Mouse (Mus musculus): ENCODE results near the gene Usp18. TPM values are rescaled to one million over a fixed set of nuclear protein-coding genes. Genes with fewer than 3 reads are reported as not detected.

Usp18 gene
- polyA plus RNA-seq, 1 experiment from 2014 or later: 1.7 TPM

DNA sequence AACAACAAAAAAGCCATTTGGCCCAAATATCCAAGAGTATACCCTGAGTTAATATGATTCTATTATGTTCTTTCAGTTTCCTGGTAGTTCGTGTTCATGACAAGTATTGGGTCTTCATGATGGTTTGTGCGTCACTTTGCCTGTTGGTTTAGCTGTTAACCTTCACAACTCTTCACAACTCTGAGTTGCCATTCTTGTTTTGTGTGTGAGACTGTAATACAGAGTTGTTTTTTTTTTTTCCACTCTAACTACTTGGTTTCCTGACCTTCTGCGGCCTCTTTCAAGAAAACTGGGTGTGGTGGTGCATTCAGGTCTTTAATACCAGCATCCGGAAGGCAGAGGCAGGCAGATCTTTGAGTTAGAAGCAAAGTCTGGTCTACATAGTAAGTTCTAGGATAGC, 7.5 kb upstream of the Usp18 start:
- no peak overlapping the region for H3K4me3 ChIP-seq (ENCODE audit: low read length)
- H3K36me3 ChIP-seq (ENCODE audit: control insufficient read depth, insufficient read depth, low read length): no peaks in the 10 kb centered on the region
- no peaks in the 10 kb centered on the region for H3K4me1 ChIP-seq (ENCODE audit: control insufficient read depth, insufficient read depth, low read depth, low read length)
- H3K4me2 ChIP-seq (ENCODE audit: low read length): no peak overlapping the region
- 91% methylated on average over 4 of the region's 4 CpGs for WGBS
- no peaks in the 10 kb centered on the region for H3K9me3 ChIP-seq (ENCODE audit: control insufficient read depth, low read length)
- no peak overlapping the region for H3K9ac ChIP-seq (ENCODE audit: low read depth, low read length)
- no peak overlapping the region for H3K27ac ChIP-seq (ENCODE audit: low read depth, low read length)
- no peak for ATAC-seq
- no peaks in the 10 kb centered on the region for H3K27me3 ChIP-seq (replicated peaks; ENCODE audit: control insufficient read depth, insufficient read depth, low read length)

DNA sequence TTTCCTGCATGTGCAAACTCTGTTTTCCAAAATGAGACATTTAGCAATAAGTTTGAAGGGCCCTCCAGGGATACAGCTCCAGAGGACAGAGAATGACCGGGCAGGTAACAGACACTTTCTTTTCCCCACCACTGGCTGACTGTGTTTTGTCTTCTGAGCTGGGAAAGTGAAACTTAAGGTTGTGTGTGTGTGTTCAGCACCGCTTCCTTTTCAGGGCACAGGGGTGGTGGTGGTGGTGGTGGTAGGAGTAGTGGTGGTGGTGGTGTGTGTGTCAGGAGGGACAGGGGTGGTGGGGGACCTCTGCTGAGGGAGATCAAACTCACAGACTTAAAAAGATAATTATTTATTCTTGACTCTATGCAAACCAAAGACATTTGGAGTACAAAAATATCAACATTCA, 3.9 kb upstream of the Usp18 start:
- Histone ChIP-seq H3K4me2 (ENCODE audit: low read length) (no peak overlapping the region), H3K27ac (ENCODE audit: low read depth, low read length) (no peak overlapping the region), H3K4me1 (ENCODE audit: control insufficient read depth, insufficient read depth, low read depth, low read length) (no peaks in the 10 kb centered on the region), H3K4me3 (ENCODE audit: low read length) (no peak overlapping the region), H3K9ac (ENCODE audit: low read depth, low read length) (no peak overlapping the region), H3K36me3 (ENCODE audit: control insufficient read depth, insufficient read depth, low read length) (no peaks in the 10 kb centered on the region), H3K9me3 (ENCODE audit: control insufficient read depth, low read length) (no peaks in the 10 kb centered on the region), H3K27me3 (replicated peaks; ENCODE audit: control insufficient read depth, insufficient read depth, low read length) (no peaks in the 10 kb centered on the region)
- no peak for ATAC-seq
- WGBS: 85% methylated on average over 2 of the region's 2 CpGs

DNA sequence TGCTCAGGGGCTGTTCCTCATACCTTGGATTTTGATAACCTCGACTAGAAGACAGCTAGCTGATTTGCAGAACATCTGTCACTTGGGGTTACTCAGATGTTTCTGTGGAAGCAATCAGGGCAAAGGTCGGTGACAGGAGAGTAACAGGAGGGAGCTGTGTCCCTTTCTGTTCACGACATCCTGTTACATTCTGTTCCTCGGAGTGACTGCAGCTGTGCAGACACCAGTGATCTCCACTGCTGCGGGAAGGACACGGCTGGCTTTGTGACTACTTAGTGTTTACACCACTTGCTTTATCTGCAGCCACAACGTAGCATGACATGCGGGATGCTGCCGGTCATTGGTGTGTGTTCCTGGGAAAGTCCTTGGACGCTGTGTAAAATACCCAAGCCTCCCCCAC, 2.5 kb upstream of the Usp18 start:
- WGBS: 62% methylated on average over 10 of the region's 10 CpGs
- ATAC-seq: no peak
- Histone ChIP-seq H3K27me3 (replicated peaks; ENCODE audit: control insufficient read depth, insufficient read depth, low read length) (no peaks in the 10 kb centered on the region), H3K36me3 (ENCODE audit: control insufficient read depth, insufficient read depth, low read length) (no peaks in the 10 kb centered on the region), H3K4me3 (ENCODE audit: low read length) (no peak overlapping the region), H3K9ac (ENCODE audit: low read depth, low read length) (no peak overlapping the region), H3K4me2 (ENCODE audit: low read length) (no peak overlapping the region), H3K9me3 (ENCODE audit: control insufficient read depth, low read length) (no peaks in the 10 kb centered on the region), H3K27ac (ENCODE audit: low read depth, low read length) (no peak overlapping the region), H3K4me1 (ENCODE audit: control insufficient read depth, insufficient read depth, low read depth, low read length) (no peaks in the 10 kb centered on the region)

DNA sequence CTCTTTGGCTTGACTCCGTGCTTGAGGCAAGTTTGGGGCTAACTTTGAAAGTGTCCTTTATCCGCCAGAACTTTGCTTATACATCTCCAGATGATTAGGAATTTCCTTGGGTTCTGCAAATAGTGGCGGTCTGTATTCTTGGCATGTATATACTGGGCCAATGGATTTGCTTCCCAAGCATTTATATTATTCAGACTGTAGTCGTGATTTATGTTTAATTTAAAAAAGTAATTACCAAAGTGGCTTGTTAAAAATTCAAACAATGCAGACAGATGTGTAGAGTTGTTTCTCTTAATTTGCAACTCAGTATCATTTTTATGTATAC, 293 bp downstream of the Usp18 start:
- Histone ChIP-seq H3K4me3 (ENCODE audit: low read length) (peak overlapping the region; percentile 44), H3K4me1 (ENCODE audit: control insufficient read depth, insufficient read depth, low read depth, low read length) (no peaks in the 10 kb centered on the region), H3K27me3 (replicated peaks; ENCODE audit: control insufficient read depth, insufficient read depth, low read length) (no peaks in the 10 kb centered on the region), H3K9ac (ENCODE audit: low read depth, low read length) (peak overlapping the region; percentile 58), H3K27ac (ENCODE audit: low read depth, low read length) (no peak overlapping the region), H3K9me3 (ENCODE audit: control insufficient read depth, low read length) (no peaks in the 10 kb centered on the region), H3K36me3 (ENCODE audit: control insufficient read depth, insufficient read depth, low read length) (no peaks in the 10 kb centered on the region), H3K4me2 (ENCODE audit: low read length) (peak overlapping the region; percentile 82)
- ATAC-seq: peak; percentile 49; the same call in 1 of the 2 replicates
- WGBS: 19% methylated on average over 4 of the region's 4 CpGs

DNA sequence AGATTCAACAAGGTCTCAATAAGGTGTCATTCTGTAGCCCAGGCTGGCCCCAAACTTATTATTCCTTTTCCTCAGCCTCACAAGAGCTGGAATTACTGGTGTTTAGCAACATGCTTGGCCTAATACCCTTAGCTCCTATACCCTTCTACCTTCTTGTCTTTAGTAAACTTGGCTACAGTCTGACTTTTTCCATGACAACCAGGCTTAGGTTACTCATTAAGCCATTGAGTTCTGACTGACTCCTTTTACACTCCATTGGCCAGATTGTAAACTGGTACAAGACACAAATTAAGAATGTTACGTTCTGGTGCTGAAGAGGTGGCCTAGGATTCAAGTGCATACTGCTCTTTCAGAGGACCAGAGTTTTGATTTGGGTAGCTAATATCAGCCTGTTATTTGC, 4.7 kb downstream of the Usp18 start:
- no peak overlapping the region for H3K4me2 ChIP-seq (ENCODE audit: low read length)
- H3K9ac ChIP-seq (ENCODE audit: low read depth, low read length): no peak overlapping the region
- no peaks in the 10 kb centered on the region for H3K27me3 ChIP-seq (replicated peaks; ENCODE audit: control insufficient read depth, insufficient read depth, low read length)
- ATAC-seq: no peak
- 61% methylated on average over 1 of the region's 1 CpGs for WGBS
- H3K9me3 ChIP-seq (ENCODE audit: control insufficient read depth, low read length): no peaks in the 10 kb centered on the region
- H3K4me3 ChIP-seq (ENCODE audit: low read length): no peak overlapping the region
- H3K36me3 ChIP-seq (ENCODE audit: control insufficient read depth, insufficient read depth, low read length): no peaks in the 10 kb centered on the region
- H3K4me1 ChIP-seq (ENCODE audit: control insufficient read depth, insufficient read depth, low read depth, low read length): no peaks in the 10 kb centered on the region
- H3K27ac ChIP-seq (ENCODE audit: low read depth, low read length): no peak overlapping the region

DNA sequence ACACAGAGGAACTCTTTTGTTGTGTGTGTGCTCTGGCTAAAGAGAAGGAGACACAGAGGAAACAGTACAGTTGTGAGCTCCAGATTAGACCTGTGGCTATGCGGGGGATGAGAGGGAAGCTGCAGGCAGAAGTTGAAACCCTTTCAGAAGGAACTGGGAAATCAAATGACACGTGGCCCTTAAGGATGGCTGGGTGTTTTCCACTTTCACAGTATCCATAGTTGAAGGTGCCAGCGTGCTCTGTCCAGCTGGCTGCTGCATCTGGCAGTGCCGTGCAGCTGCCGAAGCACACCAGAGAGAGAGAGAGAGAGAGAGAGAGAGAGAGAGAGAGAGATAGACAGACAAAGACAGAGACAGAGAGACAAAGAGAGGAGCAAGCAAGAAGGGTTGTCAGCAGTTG, 5.5 kb downstream of the Usp18 start:
- H3K9me3 ChIP-seq (ENCODE audit: control insufficient read depth, low read length): no peaks in the 10 kb centered on the region
- no peaks in the 10 kb centered on the region for H3K36me3 ChIP-seq (ENCODE audit: control insufficient read depth, insufficient read depth, low read length)
- H3K4me1 ChIP-seq (ENCODE audit: control insufficient read depth, insufficient read depth, low read depth, low read length): no peaks in the 10 kb centered on the region
- H3K4me2 ChIP-seq (ENCODE audit: low read length): no peak overlapping the region
- H3K27ac ChIP-seq (ENCODE audit: low read depth, low read length): no peak overlapping the region
- no peak overlapping the region for H3K9ac ChIP-seq (ENCODE audit: low read depth, low read length)
- WGBS: 80% methylated on average over 5 of the region's 5 CpGs
- no peaks in the 10 kb centered on the region for H3K27me3 ChIP-seq (replicated peaks; ENCODE audit: control insufficient read depth, insufficient read depth, low read length)
- ATAC-seq: no peak
- no peak overlapping the region for H3K4me3 ChIP-seq (ENCODE audit: low read length)

DNA sequence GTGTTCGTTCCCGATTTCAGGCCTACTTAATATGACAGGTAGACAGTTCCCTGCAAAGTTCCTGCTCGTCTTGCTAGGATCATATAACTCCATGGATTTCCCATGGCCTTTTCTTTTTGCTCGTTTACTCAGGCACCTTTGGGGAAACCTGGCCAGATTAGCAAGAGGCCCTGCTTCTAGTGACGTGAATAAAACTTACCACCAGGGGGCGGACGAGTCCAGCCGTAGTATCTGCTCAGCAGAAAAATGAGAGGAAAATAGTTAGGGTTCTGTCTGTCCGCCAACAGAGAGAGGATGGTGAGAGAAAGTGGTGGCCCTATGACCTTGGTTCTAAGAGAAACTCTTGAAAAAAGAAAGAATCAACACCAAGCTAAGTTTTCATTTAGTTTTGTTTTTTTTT, 14.8 kb downstream of the Usp18 start:
- Histone ChIP-seq H3K4me2 (ENCODE audit: low read length) (no peak overlapping the region), H3K4me3 (ENCODE audit: low read length) (no peak overlapping the region), H3K9me3 (ENCODE audit: control insufficient read depth, low read length) (no peaks in the 10 kb centered on the region), H3K4me1 (ENCODE audit: control insufficient read depth, insufficient read depth, low read depth, low read length) (no peaks in the 10 kb centered on the region), H3K36me3 (ENCODE audit: control insufficient read depth, insufficient read depth, low read length) (no peaks in the 10 kb centered on the region), H3K27me3 (replicated peaks; ENCODE audit: control insufficient read depth, insufficient read depth, low read length) (no peaks in the 10 kb centered on the region), H3K27ac (ENCODE audit: low read depth, low read length) (no peak overlapping the region), H3K9ac (ENCODE audit: low read depth, low read length) (no peak overlapping the region)
- no peak for ATAC-seq
- WGBS: 31% methylated on average over 9 of the region's 9 CpGs

DNA sequence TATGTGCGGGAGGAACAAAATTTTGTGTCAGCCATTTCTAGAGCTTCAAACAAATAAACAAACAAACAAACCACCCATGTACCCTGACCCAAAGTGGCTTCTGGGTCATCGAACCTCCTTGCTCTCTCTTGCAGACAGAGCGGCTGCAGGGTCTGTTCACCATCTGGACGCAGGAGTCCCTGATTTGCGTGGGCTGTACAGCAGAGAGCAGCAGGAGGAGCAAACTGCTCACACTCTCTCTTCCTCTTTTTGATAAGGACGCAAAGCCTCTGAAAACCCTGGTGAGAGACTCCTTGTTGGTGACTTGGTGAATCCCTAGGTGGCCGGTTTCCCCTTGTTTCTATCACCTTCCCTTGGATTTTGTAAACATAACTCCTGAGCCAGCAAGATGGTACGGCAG, 15.5 kb downstream of the Usp18 start:
- 83% methylated on average over 8 of the region's 8 CpGs for WGBS
- Histone ChIP-seq H3K36me3 (ENCODE audit: control insufficient read depth, insufficient read depth, low read length) (no peaks in the 10 kb centered on the region), H3K4me2 (ENCODE audit: low read length) (no peak overlapping the region), H3K27me3 (replicated peaks; ENCODE audit: control insufficient read depth, insufficient read depth, low read length) (no peaks in the 10 kb centered on the region), H3K9ac (ENCODE audit: low read depth, low read length) (no peak overlapping the region), H3K9me3 (ENCODE audit: control insufficient read depth, low read length) (no peaks in the 10 kb centered on the region), H3K4me1 (ENCODE audit: control insufficient read depth, insufficient read depth, low read depth, low read length) (no peaks in the 10 kb centered on the region), H3K4me3 (ENCODE audit: low read length) (no peak overlapping the region), H3K27ac (ENCODE audit: low read depth, low read length) (no peak overlapping the region)
- ATAC-seq: no peak

DNA sequence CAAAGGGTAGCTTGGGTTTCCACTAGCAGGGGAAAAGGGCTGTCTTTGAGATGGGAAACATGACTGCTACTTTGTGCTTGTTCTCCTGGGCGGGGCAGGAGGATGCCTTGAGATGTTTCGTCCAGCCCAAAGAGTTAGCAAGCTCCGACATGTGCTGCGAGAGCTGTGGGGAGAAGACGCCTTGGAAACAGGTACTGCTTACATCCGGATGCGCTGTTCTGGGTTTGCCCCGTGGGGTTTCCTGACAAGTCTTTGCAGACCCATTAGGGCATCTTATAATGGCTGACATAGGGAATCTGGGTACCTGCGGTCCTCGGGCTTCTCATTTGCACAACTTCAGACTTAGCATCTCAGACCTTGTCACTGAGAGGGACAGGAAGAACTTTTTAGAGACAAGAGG, 16.3 kb downstream of the Usp18 start:
- ATAC-seq: no peak
- 92% methylated on average over 10 of the region's 10 CpGs for WGBS
- Histone ChIP-seq H3K9me3 (ENCODE audit: control insufficient read depth, low read length) (no peaks in the 10 kb centered on the region), H3K27ac (ENCODE audit: low read depth, low read length) (no peak overlapping the region), H3K4me3 (ENCODE audit: low read length) (no peak overlapping the region), H3K36me3 (ENCODE audit: control insufficient read depth, insufficient read depth, low read length) (no peaks in the 10 kb centered on the region), H3K27me3 (replicated peaks; ENCODE audit: control insufficient read depth, insufficient read depth, low read length) (no peaks in the 10 kb centered on the region), H3K9ac (ENCODE audit: low read depth, low read length) (no peak overlapping the region), H3K4me2 (ENCODE audit: low read length) (no peak overlapping the region), H3K4me1 (ENCODE audit: control insufficient read depth, insufficient read depth, low read depth, low read length) (no peaks in the 10 kb centered on the region)

DNA sequence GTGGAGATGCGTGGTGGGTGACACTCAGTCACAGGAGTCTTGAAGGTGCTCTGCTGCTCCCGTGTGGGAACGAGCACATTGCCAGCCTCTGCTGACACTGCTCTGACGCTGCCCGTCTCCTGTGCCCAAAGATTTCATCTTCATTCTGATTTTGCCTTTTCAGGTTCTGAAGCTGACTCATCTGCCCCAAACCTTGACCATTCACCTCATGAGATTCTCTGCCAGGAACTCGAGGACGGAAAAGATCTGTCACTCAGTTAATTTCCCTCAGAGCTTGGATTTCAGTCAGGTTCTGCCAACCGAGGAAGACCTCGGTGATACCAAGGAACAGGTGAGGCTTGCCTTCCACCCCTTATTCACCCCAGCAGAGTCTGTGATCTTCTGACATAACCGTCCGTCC, 16.8 kb downstream of the Usp18 start:
- ATAC-seq: no peak
- WGBS: 96% methylated on average over 11 of the region's 11 CpGs

More for the DNA sequence above, 16.8 kb downstream of the Usp18 start:
- Histone ChIP-seq H3K4me3 (ENCODE audit: low read length) (no peak overlapping the region), H3K36me3 (ENCODE audit: control insufficient read depth, insufficient read depth, low read length) (no peaks in the 10 kb centered on the region), H3K27me3 (replicated peaks; ENCODE audit: control insufficient read depth, insufficient read depth, low read length) (no peaks in the 10 kb centered on the region), H3K4me2 (ENCODE audit: low read length) (no peak overlapping the region), H3K27ac (ENCODE audit: low read depth, low read length) (no peak overlapping the region), H3K9me3 (ENCODE audit: control insufficient read depth, low read length) (no peaks in the 10 kb centered on the region), H3K4me1 (ENCODE audit: control insufficient read depth, insufficient read depth, low read depth, low read length) (no peaks in the 10 kb centered on the region), H3K9ac (ENCODE audit: low read depth, low read length) (no peak overlapping the region)

All from hindbrain, embryonic 16.5 days (tissue).